ENCODE assay signal across 22 mouse cellular contexts in genomic region chr14:31555021-31555420, GRCm38 (mm10). TPM values are rescaled to one million over a fixed set of nuclear protein-coding genes. Genes with fewer than 3 reads are reported as not detected.
DNase-seq lines count a peak whose midpoint lies in the region; ATAC-seq and TF ChIP-seq lines count a peak whose summit lies in the region.
"Had no signal": no experiment of that assay in that cellular context is flagged by ENCODE, and none has a peak within 500 bp of the region (broad histone marks: within the 10 kb centered on the region; RNA-seq: fewer than 3 reads in every experiment).

No protein-coding gene starts in this region.

- no peaks in the 10 kb centered on the region for H3K9me3 ChIP-seq in stomach, postnatal 0 days (ENCODE audit: control insufficient read depth, low read length)
- H3K9me3 ChIP-seq: embryonic facial prominence, embryonic 10.5 days; G1E; hindbrain, embryonic 10.5 days; limb, embryonic 13.5 days; liver, embryonic 13.5 days; midbrain, embryonic 12.5 days had no signal

- DNase-seq in CD4-positive, CD25-positive, alpha-beta regulatory T cell, adult 2 months (ENCODE audit: low read depth, low spot score): peak; percentile 59
- peak; percentile 34 for DNase-seq in ES-CJ7 (ENCODE audit: low read depth, low spot score)
- no peak for DNase-seq in stomach, postnatal 0 days (ENCODE audit: low spot score)
- DNase-seq in thymus, postnatal 25 days: peak; percentile 76
- no peak for DNase-seq in heart, postnatal 10 days
- DNase-seq in urinary bladder, postnatal 14 days (ENCODE audit: low spot score): no peak
- DNase-seq in right cerebral cortex, postnatal 14 days: no peak
- DNase-seq: adrenal gland, postnatal 36 days; cerebellum, adult 9-11 months; gastrocnemius, postnatal 14 days; heart, adult 11 months; kidney, adult 8-10 months; kidney, postnatal 10 days; liver, embryonic 13.5 days; lung, embryonic 14.5 days had no signal

- 0 out of 2 replicates have a peak, but pooled peaks have one; percentile 24 for ATAC-seq in stomach, postnatal 0 days (ENCODE audit: low FRiP score, low TSS enrichment)
- ATAC-seq: forebrain, embryonic 16.5 days had no signal

- no peak for TF ChIP-seq EP300 in stomach, postnatal 0 days (optimal IDR thresholded peaks at IDR 0.05)

- H3K4me1 ChIP-seq in stomach, postnatal 0 days (replicated peaks; ENCODE audit: control insufficient read depth, insufficient read depth): no peaks in the 10 kb centered on the region
- H3K4me1 ChIP-seq: hindbrain, embryonic 10.5 days; liver, embryonic 13.5 days; midbrain, embryonic 12.5 days had no signal

- no peak overlapping the region for H3K27ac ChIP-seq in stomach, postnatal 0 days (replicated peaks)
- H3K27ac ChIP-seq: embryonic facial prominence, embryonic 10.5 days; hindbrain, embryonic 10.5 days; limb, embryonic 13.5 days; liver, embryonic 13.5 days; midbrain, embryonic 12.5 days had no signal

- TF ChIP-seq CTCF in stomach, postnatal 0 days (IDR thresholded peaks at IDR 0.05; ENCODE audit: low read depth): no peak

- H3K36me3 ChIP-seq in stomach, postnatal 0 days (ENCODE audit: control insufficient read depth, insufficient read depth, low read length): no peaks in the 10 kb centered on the region
- H3K36me3 ChIP-seq: embryonic facial prominence, embryonic 10.5 days; G1E; hindbrain, embryonic 10.5 days; limb, embryonic 13.5 days; liver, embryonic 13.5 days; midbrain, embryonic 12.5 days had no signal

- no peak overlapping the region for H3K4me3 ChIP-seq in stomach, postnatal 0 days (ENCODE audit: low read depth, low read length)
- H3K4me3 ChIP-seq: embryonic facial prominence, embryonic 10.5 days; hindbrain, embryonic 10.5 days; limb, embryonic 13.5 days; liver, embryonic 13.5 days; midbrain, embryonic 12.5 days had no signal

- no peak overlapping the region for H3K4me2 ChIP-seq in stomach, postnatal 0 days (replicated peaks; ENCODE audit: low read depth)
- H3K4me2 ChIP-seq: heart, embryonic 11.5 days; limb, embryonic 13.5 days; liver, embryonic 13.5 days; lung, embryonic 14.5 days; midbrain, embryonic 12.5 days had no signal

- intact Hi-C loops in heart, postnatal 10 days (cut with DNase I): loop anchor here (5.0 kb wide), 1 partner anchor 47 kb away; no protein-coding TSS in a partner anchor

- no peak overlapping the region for H3K9ac ChIP-seq in stomach, postnatal 0 days (ENCODE audit: low read length)
- H3K9ac ChIP-seq: limb, embryonic 13.5 days; liver, embryonic 13.5 days; lung, embryonic 14.5 days; midbrain, embryonic 12.5 days had no signal

- H3K27me3 ChIP-seq in stomach, postnatal 0 days (ENCODE audit: control insufficient read depth, insufficient read depth, low read length): no peaks in the 10 kb centered on the region
- H3K27me3 ChIP-seq: limb, embryonic 13.5 days; midbrain, embryonic 12.5 days had no signal

- WGBS in stomach, postnatal 0 days: 90% methylated on average over 7 of the region's 7 CpGs

RNA-seq across cellular contexts. Expression of gene Colq, which starts 36.1 kb away (rescaled TPM):
- polyA plus RNA-seq in stomach, postnatal 0 days (2015; fragmentation: Nextera tagmentation; extraction: Ambion mirVana): 0.91 and 1.2 TPM in 2 replicates
- 1 to 10 TPM; 5.3 to 9.6 TPM for total RNA-seq in heart, postnatal 10 days (2021)
- total RNA-seq: adrenal gland, postnatal 36 days had no signal
- polyA plus RNA-seq: forebrain, embryonic 16.5 days; G1E had no signal

Comparison
In these comparisons a context has a peak if more than half of its experiments do, and no peak if none do; other contexts are left out.
1. DNase-seq: peak in CD4-positive, CD25-positive, alpha-beta regulatory T cell, adult 2 months (single experiment), ES-CJ7 (single experiment) and thymus, postnatal 25 days (single experiment); none in stomach, postnatal 0 days (single experiment), heart, postnatal 10 days (0 of 2), urinary bladder, postnatal 14 days (single experiment) and right cerebral cortex, postnatal 14 days (single experiment).